Mouse (Mus musculus): Measurements from ENCODE around the gene Clasp1.

DNA sequence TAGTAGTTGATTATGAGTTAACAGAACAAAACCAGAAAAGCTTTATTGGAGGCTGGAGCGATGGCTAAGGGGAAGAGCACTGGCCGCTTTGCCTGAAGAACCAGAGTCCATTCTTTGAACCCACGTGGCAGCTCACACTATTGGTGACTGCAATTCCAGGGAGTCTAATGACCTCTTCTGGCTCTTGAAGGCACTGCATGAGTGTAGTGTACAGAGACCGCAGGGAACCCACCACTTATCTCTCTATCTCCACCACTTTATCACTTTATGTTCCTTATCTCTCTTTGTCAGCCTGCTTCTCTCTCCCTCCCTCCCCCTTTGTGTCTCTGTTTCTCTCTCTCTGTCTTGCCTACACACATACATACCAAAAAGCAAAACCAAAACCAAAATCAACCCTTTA, 88.1 kb downstream of the Clasp1 start:
- TF ChIP-seq CTCF (IDR thresholded peaks at IDR 0.05; ENCODE audit: extremely low read depth, insufficient read depth, insufficient read length, insufficient replicate concordance) (peak; percentile 58; the same call in 1 of the 2 replicates), POLR2A (IDR thresholded peaks at IDR 0.05; ENCODE audit: low read depth, low read length) (no peak)

Measured in spleen, adult 2 months (tissue).